Mouse (Mus musculus) frontal cortex, postnatal 14 days (tissue): ENCODE measurements around the gene Cfap77.
"Not testable (repeated sequence)": the region's sequence is repeated elsewhere in the genome, so short reads cannot be mapped to it uniquely, and the experiment has no call there.

ENCODE experiments used
- DNase-seq, 2 experiments: peaks; one replicate each; pipeline ENCODE4 v3.0.0; 2022; ENCODE audit warnings: low spot score in 2 of 2

Gene Cfap77

DNA sequence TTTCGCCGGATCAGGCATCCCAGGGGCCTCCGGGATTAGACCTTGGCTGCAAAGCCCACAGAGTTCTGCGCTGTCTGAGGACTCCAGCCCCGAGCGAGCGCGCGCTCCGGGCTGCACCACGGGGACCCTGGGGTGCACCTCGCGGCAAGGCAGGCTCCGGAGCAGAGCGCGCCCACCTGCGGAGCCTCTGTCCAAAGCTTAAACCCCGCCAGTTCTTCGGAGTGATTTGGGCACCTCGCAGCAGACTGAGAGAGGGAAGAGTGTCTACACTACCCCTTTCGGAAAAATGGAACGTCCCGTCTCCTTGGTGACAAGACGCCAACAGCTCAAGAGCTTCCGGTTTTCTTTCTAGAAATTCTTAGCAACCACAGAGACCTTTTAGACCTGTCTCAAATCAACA lies at the start of gene Cfap77:
Gene Cfap77, minus strand, starts transcription at position 76 of the 400 bp plus-strand sequence.
- DNase-seq = peak in 1 of 2 experiments; percentile 14

DNA sequence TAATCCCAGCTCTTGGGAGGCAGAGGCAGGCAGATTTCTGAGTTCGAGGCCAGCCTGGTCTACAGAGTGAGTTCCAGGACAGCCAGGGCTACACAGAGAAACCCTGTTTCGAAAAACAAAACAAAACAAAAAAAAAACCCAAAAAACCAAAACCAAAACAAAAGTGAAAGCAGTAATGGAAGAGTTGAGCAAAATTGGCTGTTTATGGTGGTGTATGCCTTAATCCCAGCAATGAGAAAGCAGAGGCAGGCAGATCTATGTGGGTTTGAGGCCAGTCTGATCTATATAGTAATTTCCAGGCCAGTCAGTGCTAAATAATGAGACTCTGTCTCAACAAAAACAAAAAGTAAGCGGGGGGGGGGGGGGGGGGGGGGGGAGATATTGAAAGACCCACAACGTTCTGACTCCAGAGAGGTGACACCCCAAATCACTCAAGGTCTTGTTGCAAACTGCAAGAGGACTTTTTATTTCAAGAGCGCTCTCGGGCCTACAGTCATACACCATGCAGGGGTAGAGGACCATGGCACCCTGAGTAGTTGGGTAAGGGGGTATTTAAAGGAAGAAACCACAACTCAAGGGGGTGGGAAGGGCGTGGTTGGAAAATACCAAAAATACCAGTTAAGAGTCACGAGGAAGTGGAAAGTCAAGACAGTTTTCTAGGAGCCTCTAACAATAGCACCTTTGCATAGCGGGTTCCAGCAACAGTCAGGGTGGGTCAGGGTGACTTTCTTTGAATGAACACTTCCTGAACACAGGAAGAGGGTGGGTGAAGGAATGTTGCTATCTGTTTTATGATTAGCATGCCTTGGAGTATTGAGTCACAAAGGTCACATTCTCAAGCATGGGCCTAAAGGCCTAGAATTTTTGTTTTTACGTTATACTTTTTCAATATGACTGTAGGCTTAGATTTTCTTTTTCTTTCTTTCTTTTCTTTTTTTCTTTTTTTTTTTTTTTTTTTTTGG lies 47.8 kb upstream of the Cfap77 start:
- DNase-seq = not testable (repeated sequence)

DNA sequence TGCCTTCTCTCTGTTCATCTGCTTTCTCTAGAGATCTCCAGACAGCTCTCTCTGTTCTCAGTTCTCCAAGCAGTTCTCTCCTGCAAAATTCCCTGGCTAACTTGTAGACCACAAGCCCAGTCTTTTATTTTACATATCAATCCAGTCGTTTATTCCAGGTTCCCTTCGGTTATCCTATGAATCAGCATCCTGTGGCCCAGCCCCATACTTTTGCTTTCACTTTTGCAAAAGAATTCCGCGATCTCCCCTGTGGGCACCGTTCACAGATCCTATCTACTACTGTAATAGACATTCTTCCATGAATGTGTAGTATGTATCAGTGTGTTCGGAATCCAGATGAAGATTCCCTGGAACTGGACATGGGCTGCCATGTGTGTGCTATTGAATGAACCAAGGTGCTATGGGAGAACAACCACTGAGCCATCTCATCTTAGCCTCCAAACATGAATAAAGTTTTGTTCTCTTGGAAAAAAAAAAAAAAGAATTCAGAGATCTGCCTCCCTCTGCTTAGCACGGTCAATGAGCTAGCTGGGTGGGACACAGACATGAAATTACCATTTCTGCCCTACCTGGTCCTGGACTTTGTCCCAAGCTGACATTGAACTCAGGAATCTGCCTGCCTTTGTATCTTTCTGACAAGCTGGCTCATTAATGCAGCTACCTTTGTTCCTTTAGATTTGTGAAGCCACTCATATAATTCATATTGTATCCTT lies 46.1 kb upstream of the Cfap77 start:
- DNase-seq = no peak

GRCm38 (mm10) chr2:29099646-29100045 lies 44.8 kb upstream of the Cfap77 start:
- no peak for DNase-seq

- no peak for DNase-seq
These were observed 43.9 kb upstream of the Cfap77 start for GRCm38 (mm10) chr2:29098786-29099185.

- not testable (repeated sequence) for DNase-seq
These were observed 43.1 kb upstream of the Cfap77 start for GRCm38 (mm10) chr2:29097955-29098354.

DNA sequence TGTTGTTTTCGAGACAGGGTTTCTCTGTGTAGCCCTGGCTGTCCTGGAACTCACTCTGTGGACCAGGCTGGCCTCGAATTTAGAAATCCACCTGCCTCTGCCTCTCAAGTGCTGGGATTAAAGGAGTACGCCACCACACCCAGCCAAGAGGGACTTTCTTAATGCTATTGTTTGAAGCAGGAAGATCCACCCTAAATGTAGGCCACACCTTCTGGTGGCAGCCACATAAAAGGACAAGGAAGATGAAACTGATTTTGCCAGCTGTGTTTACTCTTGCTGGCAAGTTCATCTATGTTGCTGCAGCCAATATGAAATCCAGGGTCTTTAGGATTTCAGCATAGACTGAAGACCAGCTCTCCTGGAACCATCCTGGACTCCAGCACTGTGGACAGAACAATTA lies 42.6 kb upstream of the Cfap77 start:
- DNase-seq = no peak

DNA sequence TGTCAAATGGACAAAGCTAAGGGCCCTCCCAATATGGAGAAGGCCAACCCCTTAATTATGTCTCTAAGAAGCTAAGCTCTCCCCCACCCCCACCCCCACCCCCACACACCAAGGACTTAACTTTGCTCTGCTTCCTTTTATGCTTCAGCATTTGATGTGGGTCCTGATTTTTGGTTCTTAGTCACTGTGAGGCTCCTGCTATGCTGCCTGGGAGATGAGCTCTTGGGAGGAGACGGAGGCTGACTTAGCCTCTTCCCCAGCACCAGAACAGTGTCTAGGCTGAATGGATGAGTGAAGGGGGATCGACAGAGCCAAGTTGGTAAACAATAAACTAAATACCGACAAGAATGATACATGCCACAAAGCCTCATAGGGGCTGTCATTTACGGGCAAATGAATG lies 41.9 kb upstream of the Cfap77 start:
- DNase-seq = no peak

- no peak for DNase-seq
These were observed 40.8 kb upstream of the Cfap77 start for GRCm38 (mm10) chr2:29095674-29096073.

DNA sequence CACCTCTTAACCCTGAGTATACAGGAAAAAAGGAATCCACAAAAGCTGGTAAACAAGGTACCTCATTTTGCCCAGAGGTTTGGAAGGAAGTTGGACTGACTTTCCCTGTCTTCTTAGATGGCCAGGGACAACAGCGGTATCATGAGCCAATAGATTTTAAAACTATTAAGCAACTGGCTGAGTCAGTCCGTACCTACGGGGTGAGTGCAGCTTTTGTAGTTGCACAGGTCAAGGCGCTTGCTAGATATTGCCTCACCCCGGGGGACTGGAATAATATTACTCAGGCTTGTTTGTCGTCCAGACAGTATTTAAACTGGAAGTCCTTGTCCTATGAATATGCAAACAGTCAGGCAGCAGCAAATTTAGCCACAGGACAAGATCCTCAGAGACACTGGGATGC lies 34.4 kb upstream of the Cfap77 start:
- not testable (repeated sequence) for DNase-seq

DNA sequence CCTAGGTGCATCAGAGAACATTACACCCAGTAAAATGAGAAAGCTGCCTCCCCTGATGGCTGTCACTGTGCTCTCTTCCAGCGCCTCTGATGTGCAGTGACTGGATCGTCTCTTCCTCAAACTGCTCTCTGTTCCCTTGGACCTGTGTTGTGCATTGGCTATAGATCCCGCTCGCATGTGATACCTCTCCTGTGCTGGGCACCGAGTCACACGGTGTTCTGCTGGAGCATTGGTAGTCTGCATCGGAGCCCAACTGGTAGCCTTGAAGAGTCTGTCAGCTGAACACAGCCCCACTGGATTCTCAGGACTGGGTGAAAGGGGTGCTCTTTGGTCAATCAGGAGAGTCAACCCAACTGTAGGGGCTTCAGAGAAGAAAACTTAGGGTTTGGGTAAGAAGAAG lies 31.2 kb upstream of the Cfap77 start:
- no peak for DNase-seq

- DNase-seq = no peak
These were observed 27.1 kb upstream of the Cfap77 start for GRCm38 (mm10) chr2:29081965-29082364.

DNA sequence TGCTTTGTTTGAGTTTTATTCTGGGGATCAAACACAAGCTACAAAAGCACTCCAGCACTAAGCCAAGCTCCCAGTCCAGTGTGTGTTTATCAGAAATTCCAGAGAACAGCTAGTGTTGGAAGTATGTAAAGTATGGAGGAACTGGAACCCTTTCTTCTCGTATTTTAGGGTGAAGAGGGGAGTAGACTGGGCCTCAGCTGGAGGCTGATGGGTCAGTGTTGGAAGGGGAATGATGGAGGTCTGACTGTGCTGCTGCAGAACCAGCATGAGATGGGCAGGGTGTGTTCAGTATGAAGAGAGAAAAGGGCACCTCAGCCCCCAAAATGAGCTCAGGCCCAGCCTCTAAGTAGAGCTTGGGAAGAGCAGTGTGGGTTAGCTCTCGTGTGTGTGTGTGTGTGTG lies 21.4 kb upstream of the Cfap77 start:
- no peak for DNase-seq

DNA sequence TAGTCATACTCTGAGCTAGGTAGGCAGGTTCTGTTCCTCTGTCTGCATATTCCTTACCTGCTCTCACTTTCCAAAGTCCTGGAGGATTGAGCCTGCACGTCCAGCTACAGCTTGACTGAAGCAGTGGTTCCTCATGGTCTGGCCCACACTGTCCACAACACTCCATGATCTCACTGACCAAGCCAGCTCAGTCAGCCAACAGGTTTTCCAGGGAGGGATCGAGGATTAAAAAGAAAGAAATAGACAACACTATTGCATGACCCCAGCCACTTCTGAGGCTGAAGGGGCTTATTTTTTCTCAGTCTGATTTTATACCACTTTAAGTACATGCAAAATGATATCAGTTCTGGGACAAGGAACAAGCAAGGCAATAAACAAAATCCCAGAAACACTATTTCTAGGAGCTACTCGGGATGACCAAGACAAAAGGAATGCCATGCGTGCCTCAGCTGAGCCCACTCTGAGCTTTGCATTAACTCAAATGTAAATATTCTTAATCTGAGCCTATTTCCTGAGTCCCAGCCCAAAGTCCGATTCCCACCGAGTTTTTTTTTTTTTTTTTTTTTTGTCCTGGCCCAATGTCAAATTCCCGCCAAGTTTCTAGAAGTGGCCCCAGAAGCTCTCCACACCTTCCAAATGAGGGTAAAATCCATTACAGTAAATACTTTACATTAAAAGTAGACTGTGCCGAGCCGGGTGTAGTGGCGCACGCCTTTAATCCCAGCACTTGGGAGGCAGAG lies 20.6 kb upstream of the Cfap77 start:
- no peak for DNase-seq

GRCm38 (mm10) chr2:29074676-29075075 lies 19.8 kb upstream of the Cfap77 start:
- DNase-seq = no peak

GRCm38 (mm10) chr2:29066410-29066809 lies 11.5 kb upstream of the Cfap77 start:
- DNase-seq = no peak

DNA sequence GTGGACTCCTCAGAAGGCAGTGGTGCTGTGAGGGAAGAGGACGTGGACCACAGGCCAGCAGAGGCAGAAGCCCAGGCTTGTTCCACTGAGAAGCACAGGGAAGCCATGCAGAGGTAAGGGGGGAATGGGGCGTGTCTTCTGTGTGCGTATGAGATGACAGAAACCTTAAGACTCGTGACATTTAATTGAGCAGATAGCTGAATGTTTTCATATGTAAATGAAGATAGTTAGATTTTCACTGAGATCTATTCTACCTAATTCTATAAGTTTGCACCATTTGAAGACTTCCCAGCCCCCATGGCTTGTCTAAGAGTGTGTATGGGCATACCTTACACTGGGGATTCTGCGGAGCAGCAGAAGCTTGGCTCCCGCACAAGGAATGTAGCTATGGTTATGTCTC lies 10.9 kb upstream of the Cfap77 start:
- DNase-seq = no peak

DNA sequence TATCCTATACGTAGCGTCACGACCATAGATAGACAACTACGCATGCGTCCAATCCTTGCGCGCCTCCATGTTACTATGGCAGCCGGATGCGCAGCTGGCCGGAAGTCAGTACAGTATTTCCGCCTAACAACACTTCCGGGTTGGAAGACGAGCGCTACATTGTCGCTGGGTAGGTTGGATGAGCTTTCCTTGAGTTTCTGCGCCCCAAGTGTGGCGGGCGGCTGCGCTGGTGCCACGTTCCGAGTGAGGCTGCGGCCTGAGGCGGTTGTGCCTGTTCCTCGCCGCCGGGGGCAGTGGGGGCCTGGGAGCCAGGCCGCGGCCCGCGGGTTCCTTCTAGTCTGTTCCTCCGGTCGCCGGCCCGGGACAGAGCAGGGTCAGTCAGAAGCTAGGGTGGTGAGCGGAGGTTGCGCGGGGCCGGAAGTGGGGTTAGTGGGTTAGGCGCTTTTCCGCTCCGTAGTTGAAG lies 5.3 kb upstream of the Cfap77 start, which contains the start of gene Ttf1:
Gene Ttf1, plus strand, starts transcription at position 128 of the 463 bp plus-strand sequence.
- DNase-seq = peak; percentile 83 to 88

DNA sequence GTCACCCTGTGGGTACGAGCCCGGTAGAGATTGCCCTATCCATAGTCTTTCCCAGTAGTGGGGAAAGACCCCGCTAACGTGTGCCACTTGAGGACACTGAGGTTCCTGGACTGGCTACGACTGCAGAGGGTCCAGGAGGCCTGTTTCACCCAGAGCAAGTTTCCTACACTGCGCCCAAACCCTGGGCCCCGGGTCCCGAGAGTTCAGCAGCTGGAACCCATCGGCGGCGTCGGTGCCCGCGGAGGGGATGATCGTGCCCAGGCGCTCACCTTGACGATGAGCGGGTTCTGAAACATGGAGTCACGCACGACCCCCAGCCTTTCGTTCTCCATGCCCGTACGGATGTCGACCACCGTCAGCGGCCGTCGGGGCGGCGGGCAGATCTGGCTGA lies 326 bp downstream of the Cfap77 start:
- no peak for DNase-seq

- peak in 1 of 2 experiments; percentile 63 for DNase-seq
These were observed 893 bp downstream of the Cfap77 start for GRCm38 (mm10) chr2:29053802-29054544.

DNA sequence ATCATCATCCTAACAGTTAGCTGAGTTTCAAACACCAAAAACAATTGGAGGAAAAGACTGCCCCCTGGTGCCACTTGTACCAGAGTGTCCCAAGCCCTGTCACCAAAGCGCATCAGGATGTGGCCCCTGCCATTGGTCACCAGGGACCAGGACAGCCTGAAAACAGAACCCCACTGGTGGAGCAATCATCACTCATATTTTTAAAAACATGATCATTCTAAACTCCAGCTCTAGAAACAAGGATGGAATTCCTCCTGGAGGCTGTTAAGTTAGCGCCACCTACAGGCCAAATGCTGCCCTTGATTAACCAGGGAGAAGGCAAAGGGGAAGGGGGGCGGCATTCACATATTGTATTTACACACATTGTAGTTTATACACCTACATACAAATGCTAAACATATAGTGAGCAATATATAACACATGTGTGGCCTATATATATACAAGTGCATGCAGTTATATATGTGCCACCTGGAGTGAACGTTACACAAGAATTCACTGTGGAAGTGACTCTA lies 1.9 kb downstream of the Cfap77 start:
- DNase-seq = peak in 1 of 2 experiments; percentile 42
